Comparison of ENCODE assay signal across 28 mouse cellular contexts in genomic region chr2:145213587-145213986, GRCm38 (mm10).
"Had no signal": no experiment of that assay in that cellular context is flagged by ENCODE, and none has a peak within 500 bp of the region (broad histone marks: within the 10 kb centered on the region; RNA-seq: fewer than 3 reads in every experiment).

No protein-coding gene starts in this region.

- H3K4me3 ChIP-seq: embryonic facial prominence, embryonic 10.5 days; embryonic facial prominence, embryonic 12.5 days; embryonic facial prominence, embryonic 13.5 days; embryonic facial prominence, embryonic 15.5 days; erythroblast, embryonic 14.5 days; forebrain, embryonic 10.5 days; forebrain, embryonic 12.5 days; forebrain, embryonic 13.5 days; forebrain, embryonic 15.5 days; gastrocnemius, adult 2 months; heart, adult 2 months had no signal

- ATAC-seq: forebrain, embryonic 13.5 days; forebrain, embryonic 14.5 days; forebrain, embryonic 15.5 days; forebrain, embryonic 16.5 days; forebrain, postnatal 0 days had no signal

- H3K9me3 ChIP-seq: embryonic facial prominence, embryonic 10.5 days; embryonic facial prominence, embryonic 12.5 days; embryonic facial prominence, embryonic 13.5 days; embryonic facial prominence, embryonic 15.5 days; forebrain, embryonic 10.5 days; forebrain, embryonic 12.5 days; forebrain, embryonic 13.5 days; forebrain, embryonic 15.5 days had no signal

- H3K36me3 ChIP-seq: embryonic facial prominence, embryonic 10.5 days; embryonic facial prominence, embryonic 12.5 days; embryonic facial prominence, embryonic 13.5 days; embryonic facial prominence, embryonic 15.5 days; forebrain, embryonic 10.5 days; forebrain, embryonic 12.5 days; forebrain, embryonic 15.5 days had no signal

- H3K27me3 ChIP-seq: embryonic facial prominence, embryonic 12.5 days; embryonic facial prominence, embryonic 13.5 days; embryonic facial prominence, embryonic 15.5 days; forebrain, embryonic 12.5 days; forebrain, embryonic 13.5 days; forebrain, embryonic 15.5 days had no signal

- H3K4me1 ChIP-seq: embryonic facial prominence, embryonic 10.5 days; embryonic facial prominence, embryonic 12.5 days; embryonic facial prominence, embryonic 15.5 days; forebrain, embryonic 10.5 days; forebrain, embryonic 12.5 days; forebrain, embryonic 13.5 days; forebrain, embryonic 15.5 days had no signal

- H3K9ac ChIP-seq: embryonic facial prominence, embryonic 12.5 days; embryonic facial prominence, embryonic 13.5 days; embryonic facial prominence, embryonic 15.5 days; forebrain, embryonic 12.5 days; forebrain, embryonic 13.5 days; forebrain, embryonic 15.5 days; forebrain, postnatal 0 days had no signal

- DNase-seq: cerebellum, adult 18-20 months; cerebellum, adult 2 months; cerebellum, adult 8-10 months; cerebellum, adult 9-11 months; cerebellum, postnatal 10 days; cerebellum, postnatal 14 days; cerebellum, postnatal 25 days; cerebellum, postnatal 36 days; embryo, embryonic 11 days; forebrain, postnatal 0 days; gastrocnemius, adult 2 months; gastrocnemius, postnatal 10 days; gastrocnemius, postnatal 14 days; gastrocnemius, postnatal 25 days; gastrocnemius, postnatal 36 days; heart, adult 18-20 months; heart, adult 2 months had no signal

- H3K27ac ChIP-seq: embryonic facial prominence, embryonic 10.5 days; embryonic facial prominence, embryonic 12.5 days; embryonic facial prominence, embryonic 13.5 days; embryonic facial prominence, embryonic 15.5 days; forebrain, embryonic 10.5 days; forebrain, embryonic 12.5 days; forebrain, embryonic 13.5 days; forebrain, embryonic 15.5 days; gastrocnemius, adult 2 months; heart, adult 2 months had no signal

- H3K4me2 ChIP-seq: embryonic facial prominence, embryonic 12.5 days; embryonic facial prominence, embryonic 13.5 days; embryonic facial prominence, embryonic 15.5 days; forebrain, embryonic 12.5 days; forebrain, embryonic 13.5 days; forebrain, embryonic 15.5 days had no signal
